Mouse (Mus musculus) G1E-ER4 (cell line): ENCODE data around the gene Zcchc18. TPM values are rescaled to one million over a fixed set of nuclear protein-coding genes. Genes with fewer than 3 reads are reported as not detected.
"Not testable (repeated sequence)": the region's sequence is repeated elsewhere in the genome, so short reads cannot be mapped to it uniquely, and the experiment has no call there.

Experiments
- GATA1 ChIP-seq: IDR thresholded peaks from one replicate; pipeline ENCODE4 v1.8.0; 2012; ENCODE audit warnings: low read length, inconsistent platforms
- polyA plus RNA-seq: library from polyadenylated mRNA; stranded (reverse); fragments of >175 nt; gene quantifications from 2 replicates; pipeline ENCODE4 v1.2.3, GENCODE M21; 2012

Zcchc18 gene
- not detected in 2 replicates for polyA plus RNA-seq

DNA sequence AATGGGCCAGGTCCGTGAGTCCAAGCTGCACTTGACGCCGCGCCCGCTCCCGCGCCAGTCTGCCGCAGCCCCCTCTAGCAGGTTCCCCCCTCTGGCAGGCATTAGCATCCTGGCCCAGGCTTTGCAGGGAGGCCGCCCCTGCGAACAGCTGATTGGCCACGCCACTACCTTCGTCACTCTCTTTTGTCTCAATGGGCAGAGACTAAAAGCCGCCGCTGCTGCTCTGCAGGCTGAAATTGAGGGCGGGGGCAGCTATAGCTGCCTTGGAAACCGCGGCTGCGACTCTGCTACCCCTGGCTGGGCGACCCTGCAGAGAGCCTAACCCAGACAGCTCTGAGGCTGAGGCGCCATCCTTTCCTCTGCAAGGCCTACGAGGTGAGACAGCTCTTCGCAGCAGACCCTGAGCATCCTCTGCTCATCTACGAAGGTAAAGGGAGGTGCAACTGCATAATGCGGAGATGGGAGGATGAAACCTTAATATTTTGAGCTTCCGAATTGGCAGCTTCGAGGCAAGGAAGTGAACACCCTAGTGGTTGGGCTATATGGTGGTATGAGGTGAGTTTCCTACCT is at the start of gene Zcchc18:
Zcchc18 (plus strand) TSS at position 178 of the 570 bp plus-strand sequence.
- TF ChIP-seq GATA1, result no peak

GRCm38 (mm10) chrX:136959688-136960087 is 33.3 kb upstream of the Zcchc18 start:
- TF ChIP-seq GATA1, result no peak

DNA sequence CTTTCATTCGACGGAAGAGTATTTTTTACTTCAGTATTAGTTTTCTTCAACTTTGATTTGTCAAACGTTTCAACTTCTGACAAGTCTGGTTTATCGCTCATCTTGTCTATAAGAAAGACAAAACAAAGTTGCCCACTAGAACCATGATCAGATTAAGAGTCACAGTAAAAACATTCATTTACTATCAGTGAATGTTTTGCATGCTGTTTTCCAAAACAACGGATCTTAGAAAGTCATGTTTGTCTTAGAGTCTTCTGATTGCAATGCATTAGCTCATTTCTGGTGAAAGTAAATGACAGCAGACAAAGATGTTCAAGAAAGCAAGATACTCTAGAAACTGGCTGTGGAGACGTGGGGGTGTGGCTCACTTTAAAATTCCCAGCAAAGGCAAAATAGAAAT is 17.6 kb upstream of the Zcchc18 start, which contains the start of gene Tmsb15b2:
Tmsb15b2 (minus strand) TSS at position 101 of the 400 bp plus-strand sequence.
- not testable (repeated sequence) for TF ChIP-seq GATA1

GRCm38 (mm10) chrX:136976424-136977084 is 16.4 kb upstream of the Zcchc18 start, which contains the start of the genes Tmsb15l and Tmsb15b1:
Tmsb15l (minus strand) TSS chrX:136976869.
Tmsb15b1 (minus strand) TSS chrX:136976874.
- no peak for TF ChIP-seq GATA1

GRCm38 (mm10) chrX:136978616-136979015 is 14.3 kb upstream of the Zcchc18 start:
- no peak for TF ChIP-seq GATA1

DNA sequence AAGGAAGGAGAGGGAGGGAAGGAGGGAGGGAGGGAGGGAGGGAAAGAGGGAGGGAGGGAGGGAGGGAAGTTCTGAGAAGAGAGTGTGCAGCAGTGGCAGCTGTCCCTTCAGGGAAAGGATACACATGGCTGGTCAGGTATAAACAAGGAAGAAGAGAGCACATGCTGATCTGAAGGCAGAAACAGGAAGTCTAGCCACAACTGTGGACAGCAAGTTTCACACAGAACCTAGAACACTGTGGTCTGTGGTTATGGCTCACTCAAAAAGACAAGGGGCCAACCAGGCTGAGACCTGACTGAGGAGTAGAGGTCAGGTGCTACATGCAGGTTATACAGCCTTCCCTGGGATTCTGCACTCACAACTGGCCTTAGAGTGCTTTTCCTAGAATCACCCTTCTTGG is 6.9 kb upstream of the Zcchc18 start:
- no peak for TF ChIP-seq GATA1

DNA sequence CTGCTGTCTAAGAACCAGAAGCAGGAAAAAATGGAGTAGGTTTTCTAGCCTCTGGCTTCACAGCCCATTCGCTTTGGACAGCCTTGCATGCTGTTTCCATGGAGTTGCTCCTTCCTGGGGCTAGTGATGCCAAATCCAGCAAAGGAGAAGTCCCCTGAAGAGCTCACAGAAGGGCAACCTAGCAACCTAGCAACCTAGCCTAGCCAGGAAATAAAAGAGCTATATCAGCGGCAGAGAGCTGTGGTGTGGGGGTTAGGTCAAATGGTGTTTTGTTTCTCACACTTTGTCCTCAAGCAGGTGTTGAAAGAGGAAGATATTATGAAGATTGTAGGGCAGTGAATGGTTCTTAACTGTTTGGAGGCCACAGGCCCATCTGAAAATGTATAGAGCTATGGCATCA is 1.7 kb upstream of the Zcchc18 start:
- no peak for TF ChIP-seq GATA1

- no peak for TF ChIP-seq GATA1
Observed at GRCm38 (mm10) chrX:136992191-136992965, 577 bp upstream of the Zcchc18 start.

- TF ChIP-seq GATA1, result no peak
Observed at GRCm38 (mm10) chrX:136993641-136994040, 686 bp downstream of the Zcchc18 start.

DNA sequence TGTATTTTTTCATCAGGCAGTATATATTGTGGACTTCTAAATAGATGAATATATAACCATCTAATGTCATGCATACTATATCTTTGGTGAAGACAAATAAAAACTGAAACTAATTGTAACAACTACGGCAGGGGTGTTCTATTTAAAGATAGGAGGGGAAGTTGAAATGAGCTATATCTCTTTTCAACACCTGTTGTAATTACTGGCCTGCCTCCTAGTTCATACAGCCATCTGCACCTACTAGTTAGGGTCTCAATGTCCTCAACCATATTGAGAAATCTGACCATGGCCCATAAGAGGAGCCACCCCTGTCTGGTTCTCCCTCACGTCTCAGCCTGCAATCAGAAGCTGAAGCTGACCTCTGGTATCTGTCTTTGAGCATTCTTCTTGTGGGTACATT is 3.3 kb downstream of the Zcchc18 start:
- TF ChIP-seq GATA1, result no peak

DNA sequence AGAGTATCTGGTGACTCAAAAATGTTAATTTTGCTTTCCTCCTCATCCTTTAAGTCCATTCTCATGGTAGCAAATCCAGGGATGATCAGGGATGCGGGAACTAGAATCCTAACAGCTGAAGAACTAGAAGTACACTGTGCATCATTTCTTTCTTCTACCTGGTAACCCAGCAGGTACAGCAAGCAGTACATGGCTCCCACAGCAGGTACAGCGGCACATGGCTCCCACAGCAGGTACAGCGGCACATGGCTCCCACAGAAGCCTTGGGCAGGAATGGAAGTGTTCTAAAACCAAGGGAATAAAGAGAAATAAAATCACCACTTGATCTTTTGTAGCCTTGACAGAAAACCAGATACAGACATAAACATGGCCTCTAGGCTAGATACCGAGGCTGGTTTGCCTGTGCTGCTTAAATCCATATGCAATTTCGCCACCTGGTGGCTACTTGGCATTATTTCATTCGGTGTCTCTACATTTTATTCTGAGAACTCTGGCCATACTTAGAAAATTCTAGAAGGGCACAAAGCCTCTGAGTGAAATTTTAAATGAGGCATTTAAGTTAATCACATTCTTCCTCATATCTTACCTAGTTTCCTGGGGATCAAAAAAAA is 22.2 kb downstream of the Zcchc18 start:
- no peak for TF ChIP-seq GATA1

GRCm38 (mm10) chrX:137017668-137018067 is 24.7 kb downstream of the Zcchc18 start:
- no peak for TF ChIP-seq GATA1

DNA sequence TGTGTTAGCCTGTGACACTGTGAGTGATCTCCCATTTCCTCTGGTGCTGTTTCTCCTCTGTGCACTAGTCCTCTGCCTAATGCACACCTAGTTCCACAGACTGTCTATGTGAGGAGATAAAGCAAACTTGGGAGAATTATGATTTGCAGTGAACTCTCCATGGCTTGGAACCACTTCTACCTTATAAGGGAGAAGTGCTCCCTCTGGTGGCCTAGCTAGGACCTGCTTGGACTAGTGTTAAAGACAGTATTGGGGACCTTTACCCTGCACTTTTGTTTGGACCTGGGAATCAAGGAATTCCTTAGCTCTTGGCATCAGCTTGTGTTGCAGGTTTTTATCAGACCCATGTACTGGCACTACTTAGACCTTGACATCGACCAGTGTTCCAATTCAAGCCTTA is 26.4 kb downstream of the Zcchc18 start:
- TF ChIP-seq GATA1, result no peak

GRCm38 (mm10) chrX:137030916-137031315 is 38.0 kb downstream of the Zcchc18 start:
- no peak for TF ChIP-seq GATA1

GRCm38 (mm10) chrX:137031726-137032125 is 38.8 kb downstream of the Zcchc18 start:
- TF ChIP-seq GATA1, result no peak

GRCm38 (mm10) chrX:137034322-137034721 is 41.4 kb downstream of the Zcchc18 start:
- TF ChIP-seq GATA1, result no peak
